Comparison of ENCODE assay signal across 24 mouse cellular contexts in the genomic region with DNA sequence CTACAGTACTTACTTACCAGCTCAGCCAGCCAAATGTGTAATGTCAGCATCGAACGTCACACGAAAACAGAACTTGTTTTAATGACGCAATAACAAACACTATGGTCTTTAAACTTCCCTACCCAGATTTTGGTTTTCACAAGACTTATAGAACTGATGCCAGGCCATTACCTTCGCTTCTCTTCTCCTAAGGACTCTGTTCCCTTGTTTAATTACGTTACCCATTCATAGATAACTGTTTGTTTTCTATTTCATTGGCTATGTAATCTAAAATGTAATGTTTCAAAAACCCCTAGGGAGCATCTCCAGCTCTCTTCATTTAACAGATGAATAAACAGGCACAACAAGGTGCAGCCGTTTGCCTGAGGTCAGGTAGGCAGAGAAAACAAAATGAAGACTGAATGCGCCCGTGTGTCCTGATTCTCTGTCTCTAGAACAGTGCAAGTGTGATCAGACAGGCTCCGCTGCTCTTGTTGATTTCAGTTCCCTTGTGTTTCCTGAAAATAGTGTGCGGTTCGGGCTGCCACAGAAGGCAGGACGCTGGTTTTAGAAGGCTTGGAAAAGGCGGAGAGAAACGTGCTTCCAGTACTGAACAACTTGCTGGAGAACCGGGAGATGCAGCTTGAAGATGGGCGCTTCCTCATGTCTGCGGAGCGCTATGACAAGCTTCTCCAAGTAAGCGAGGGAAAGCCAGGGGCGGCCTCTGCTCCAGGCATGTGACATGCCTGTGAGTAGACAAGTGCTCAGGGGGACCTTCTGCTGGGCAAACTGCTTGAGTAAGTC.
DNase-seq lines count a peak whose midpoint lies in the region; ATAC-seq lines count a peak whose summit lies in the region.
"Had no signal": no experiment of that assay in that cellular context is flagged by ENCODE, and none has a peak within 500 bp of the region (broad histone marks: within the 10 kb centered on the region; RNA-seq: fewer than 3 reads in every experiment).

No protein-coding gene starts in this region.

- no peak overlapping the region for H3K9ac ChIP-seq in hindbrain, embryonic 12.5 days
- no peak overlapping the region for H3K9ac ChIP-seq in hindbrain, embryonic 11.5 days (ENCODE audit: low read depth, low read length)
- H3K9ac ChIP-seq: forebrain, embryonic 15.5 days; heart, embryonic 13.5 days; lung, embryonic 14.5 days; midbrain, embryonic 13.5 days; stomach, embryonic 15.5 days had no signal

- peak overlapping the region; percentile 17; the same call in 1 of the 2 replicates for H3K27ac ChIP-seq in hindbrain, embryonic 12.5 days
- no peak overlapping the region for H3K27ac ChIP-seq in hindbrain, embryonic 11.5 days (ENCODE audit: low read depth, low read length)
- H3K27ac ChIP-seq: forebrain, embryonic 15.5 days; heart, embryonic 13.5 days; limb, embryonic 10.5 days; midbrain, embryonic 13.5 days; stomach, embryonic 15.5 days had no signal

- ATAC-seq in hindbrain, embryonic 12.5 days (ENCODE audit: low FRiP score) = no peak
- ATAC-seq in hindbrain, embryonic 11.5 days (ENCODE audit: low FRiP score) = no peak
- no peak for ATAC-seq in cerebellum, adult (ENCODE audit: insufficient number of reproducible peaks, low FRiP score, low TSS enrichment)
- ATAC-seq: forebrain, embryonic 15.5 days; intestine, embryonic 16.5 days; midbrain, embryonic 13.5 days had no signal

- H3K4me2 ChIP-seq in hindbrain, embryonic 12.5 days (replicated peaks) = no peak overlapping the region
- no peak overlapping the region for H3K4me2 ChIP-seq in hindbrain, embryonic 11.5 days (replicated peaks; ENCODE audit: low read depth, low read length)
- H3K4me2 ChIP-seq: forebrain, embryonic 15.5 days; heart, embryonic 13.5 days; liver, embryonic 11.5 days; lung, embryonic 14.5 days; midbrain, embryonic 13.5 days; stomach, embryonic 15.5 days had no signal

- DNase-seq in hindbrain, embryonic 11.5 days (ENCODE audit: low spot score) = no peak
- peak; percentile 23 for DNase-seq in retina, postnatal 1 day
- DNase-seq in retina, embryonic 14.5 days (ENCODE audit: low spot score) = no peak
- peak; percentile 27 to 49 for DNase-seq in left cerebral cortex, postnatal 36 days (ENCODE audit: low spot score in 2 of 2)
- DNase-seq in right cerebral cortex, postnatal 4 days = peak; percentile 20
- DNase-seq in kidney, adult 18-20 months = no peak
- DNase-seq: adrenal gland, adult 8-10 months; cerebellum, adult 2 months; gastrocnemius, postnatal 25 days; heart, postnatal 36 days; kidney, postnatal 10 days; lung, embryonic 14.5 days; lung, postnatal 4 days; thymus, adult 2 months had no signal

- no peaks in the 10 kb centered on the region for H3K27me3 ChIP-seq in hindbrain, embryonic 12.5 days
- no peaks in the 10 kb centered on the region for H3K27me3 ChIP-seq in hindbrain, embryonic 11.5 days (ENCODE audit: control insufficient read depth, insufficient read depth, low read length)
- H3K27me3 ChIP-seq: forebrain, embryonic 15.5 days; heart, embryonic 13.5 days; midbrain, embryonic 13.5 days; stomach, embryonic 15.5 days had no signal

- H3K4me1 ChIP-seq in hindbrain, embryonic 12.5 days = no peaks in the 10 kb centered on the region
- H3K4me1 ChIP-seq in hindbrain, embryonic 11.5 days (replicated peaks; ENCODE audit: control insufficient read depth, insufficient read depth, low read length) = no peaks in the 10 kb centered on the region
- H3K4me1 ChIP-seq: forebrain, embryonic 15.5 days; limb, embryonic 10.5 days; midbrain, embryonic 13.5 days; stomach, embryonic 15.5 days had no signal

- intact Hi-C loops in left cerebral cortex, postnatal 36 days (cut with DNase I) = no loop called here

- no peaks in the 10 kb centered on the region for H3K9me3 ChIP-seq in hindbrain, embryonic 12.5 days (replicated peaks)
- no peaks in the 10 kb centered on the region for H3K9me3 ChIP-seq in hindbrain, embryonic 11.5 days (ENCODE audit: control insufficient read depth, low read length)
- H3K9me3 ChIP-seq: forebrain, embryonic 15.5 days; heart, embryonic 13.5 days; limb, embryonic 10.5 days; midbrain, embryonic 13.5 days; stomach, embryonic 15.5 days had no signal

- H3K36me3 ChIP-seq in hindbrain, embryonic 12.5 days = no peaks in the 10 kb centered on the region
- H3K36me3 ChIP-seq in hindbrain, embryonic 11.5 days (ENCODE audit: control insufficient read depth, insufficient read depth, low read length) = no peaks in the 10 kb centered on the region
- H3K36me3 ChIP-seq: forebrain, embryonic 15.5 days; limb, embryonic 10.5 days; midbrain, embryonic 13.5 days; stomach, embryonic 15.5 days had no signal

- WGBS in hindbrain, embryonic 12.5 days = 82% methylated on average over 21 of the region's 21 CpGs
- WGBS in hindbrain, embryonic 11.5 days = 84% methylated on average over 21 of the region's 21 CpGs

- no peak overlapping the region for H3K4me3 ChIP-seq in hindbrain, embryonic 12.5 days
- H3K4me3 ChIP-seq in hindbrain, embryonic 11.5 days (ENCODE audit: low read depth, low read length) = no peak overlapping the region
- H3K4me3 ChIP-seq: erythroblast, embryonic 14.5 days; forebrain, embryonic 15.5 days; heart, embryonic 13.5 days; limb, embryonic 10.5 days; midbrain, embryonic 13.5 days; stomach, embryonic 15.5 days had no signal

Comparison
In these comparisons a context has a peak if more than half of its experiments do, and no peak if none do; other contexts are left out.
1. DNase-seq: peak in retina, postnatal 1 day (single experiment), left cerebral cortex, postnatal 36 days (2 of 2) and right cerebral cortex, postnatal 4 days (single experiment); none in hindbrain, embryonic 11.5 days (single experiment), retina, embryonic 14.5 days (single experiment) and kidney, adult 18-20 months (single experiment).